Mouse (Mus musculus) hindbrain, embryonic 14.5 days (tissue): ENCODE measurements around the gene Depdc1b. TPM values are rescaled to one million over a fixed set of nuclear protein-coding genes. Genes with fewer than 3 reads are reported as not detected.

Source experiments
- ATAC-seq: fragments of 200-750 bp; cut with Nextera tagmentation; 2 replicates; pipeline ENCODE4 v1.8.0; 2017; ENCODE audit warnings: moderate number of reproducible peaks, mild to moderate bottlenecking, moderate TSS enrichment, moderate library complexity; ENCODE audit not compliant: low FRiP score
- DNase-seq: peaks from one replicate; pipeline ENCODE4 v3.0.0-alpha.2; 2015; ENCODE audit warnings: low spot score
- H3K27ac ChIP-seq: fragments of 300-500 bp; sonication (generic); 2 replicates; pipeline ENCODE4 v1.5.1; 2014; ENCODE audit warnings: mild to moderate bottlenecking, moderate library complexity
- H3K27me3 ChIP-seq: fragments of 300-500 bp; sonication (generic); 2 replicates; pipeline ENCODE4 v1.6.1; 2014; ENCODE audit warnings: mild to moderate bottlenecking, low read length, mixed read lengths; ENCODE audit not compliant: control insufficient read depth, insufficient read depth
- H3K36me3 ChIP-seq: fragments of 300-500 bp; sonication (generic); replicated peaks from 2 replicates; pipeline ENCODE4 v1.6.1; 2014; ENCODE audit not compliant: control insufficient read depth, insufficient read depth
- H3K4me1 ChIP-seq: fragments of 300-500 bp; sonication (generic); replicated peaks from 2 replicates; pipeline ENCODE4 v1.6.1; 2014; ENCODE audit warnings: antibody characterized with exemption, low read length, mixed read lengths; ENCODE audit not compliant: control insufficient read depth, insufficient read depth
- H3K4me2 ChIP-seq: fragments of 300-500 bp; sonication (generic); replicated peaks from 2 replicates; pipeline ENCODE4 v1.6.1; 2014; ENCODE audit warnings: mild to moderate bottlenecking, moderate library complexity
- H3K4me3 ChIP-seq: fragments of 300-500 bp; sonication (generic); replicated peaks from 2 replicates; pipeline ENCODE4 v1.5.1; 2014; ENCODE audit warnings: mild to moderate bottlenecking, low read length
- H3K9ac ChIP-seq: fragments of 300-500 bp; sonication (generic); 2 replicates; pipeline ENCODE4 v1.6.1; 2014
- H3K9me3 ChIP-seq: fragments of 300-500 bp; sonication (generic); 2 replicates; pipeline ENCODE4 v1.6.1; 2016; ENCODE audit warnings: low read length; ENCODE audit not compliant: control insufficient read depth
- WGBS: fragments of 180-500 bp; shearing (Covaris S2); extraction: QIAGEN DNeasy Blood & Tissue Kit; methylation state at CpG from one replicate; pipeline ENCODE4 v1.1.7; 2014; 5-methylcytosine and 5-hydroxymethylcytosine counted together
- polyA plus RNA-seq: library from polyadenylated mRNA; unstranded; fragments of >200 nt; fragmentation: Nextera tagmentation; extraction: Ambion mirVana; gene quantifications from 2 replicates; pipeline ENCODE4 v1.2.1, GENCODE M21; 2014

Gene Depdc1b
- polyA plus RNA-seq, 1 experiment from 2014 or later, result 2.2 TPM

DNA sequence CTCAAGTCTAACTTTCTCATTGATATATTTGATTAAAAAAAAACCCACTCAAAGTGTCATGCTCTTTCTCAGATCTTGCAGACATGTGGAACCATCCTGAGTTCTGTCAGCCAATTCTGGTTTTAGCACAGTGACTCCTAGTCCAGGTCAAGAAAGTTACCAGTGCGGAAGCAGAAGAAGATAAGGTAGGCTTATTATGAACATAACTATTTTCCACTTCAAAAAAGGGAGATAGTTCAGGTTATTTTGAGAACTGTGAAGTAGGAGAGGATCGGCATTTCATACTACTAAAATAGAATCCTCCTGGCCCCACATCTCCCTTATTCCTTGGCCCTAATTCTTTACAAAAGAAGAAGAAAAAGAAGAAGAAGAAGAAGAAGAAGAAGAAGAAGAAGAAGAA is 121.3 kb downstream of the Depdc1b start:
- ATAC-seq (no peak), DNase-seq (no peak)
- no peak overlapping the region for H3K4me3 ChIP-seq
- no peak overlapping the region for H3K4me2 ChIP-seq
- H3K36me3 ChIP-seq, result no peaks in the 10 kb centered on the region
- no peak overlapping the region for H3K9ac ChIP-seq
- H3K4me1 ChIP-seq, result no peaks in the 10 kb centered on the region
- H3K27me3 ChIP-seq, result no peaks in the 10 kb centered on the region
- H3K27ac ChIP-seq, result no peak overlapping the region
- no peaks in the 10 kb centered on the region for H3K9me3 ChIP-seq
- WGBS, result 93% methylated on average over 2 of the region's 2 CpGs

GRCm38 (mm10) chr13:108439012-108439411 is 122.9 kb downstream of the Depdc1b start:
- no peak overlapping the region for H3K4me2 ChIP-seq
- WGBS, result 96% methylated on average over 1 of the region's 1 CpGs
- ATAC-seq, result no peak

DNA sequence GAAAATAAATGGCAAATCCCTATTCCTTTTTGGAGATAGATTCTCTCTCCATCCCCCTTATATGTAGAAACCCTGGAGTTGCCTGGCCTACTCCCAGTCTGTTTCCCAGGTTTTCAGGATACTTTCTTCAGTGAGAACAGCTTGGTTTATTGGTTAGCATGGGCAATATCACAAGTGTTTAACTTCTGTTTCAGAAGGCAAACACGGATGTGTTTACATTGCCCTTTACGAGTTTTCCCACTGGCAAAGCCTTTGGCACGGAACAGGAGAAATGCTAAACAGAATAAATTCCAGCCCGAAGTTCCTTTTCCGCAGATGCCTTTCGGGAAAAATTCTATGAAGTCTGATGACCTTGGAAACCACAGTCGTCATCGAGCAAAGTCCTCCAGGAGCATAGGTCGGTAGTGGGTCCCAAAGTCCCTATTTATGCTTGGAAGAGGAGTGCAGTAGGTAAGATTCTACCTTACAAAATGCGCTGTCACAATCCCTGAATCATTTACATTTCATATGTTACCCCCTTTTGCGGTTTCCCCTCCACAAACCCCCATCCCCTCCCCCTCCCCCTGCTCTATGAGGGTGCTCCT is 132.3 kb downstream of the Depdc1b start:
- Histone ChIP-seq H3K4me1 (no peaks in the 10 kb centered on the region), H3K36me3 (no peaks in the 10 kb centered on the region), H3K27ac (no peak overlapping the region), H3K4me3 (no peak overlapping the region), H3K27me3 (no peaks in the 10 kb centered on the region), H3K9ac (no peak overlapping the region), H3K9me3 (no peaks in the 10 kb centered on the region), H3K4me2 (no peak overlapping the region)
- DNase-seq (no peak), ATAC-seq (no peak)
- 89% methylated on average over 11 of the region's 11 CpGs for WGBS

More at GRCm38 (mm10) chr13:108439012-108439411, 122.9 kb downstream of the Depdc1b start:
- Histone ChIP-seq H3K36me3 (no peaks in the 10 kb centered on the region), H3K27me3 (no peaks in the 10 kb centered on the region), H3K4me3 (no peak overlapping the region), H3K9ac (no peak overlapping the region), H3K9me3 (no peaks in the 10 kb centered on the region), H3K4me1 (no peaks in the 10 kb centered on the region), H3K27ac (no peak overlapping the region)
- DNase-seq, result no peak

DNA sequence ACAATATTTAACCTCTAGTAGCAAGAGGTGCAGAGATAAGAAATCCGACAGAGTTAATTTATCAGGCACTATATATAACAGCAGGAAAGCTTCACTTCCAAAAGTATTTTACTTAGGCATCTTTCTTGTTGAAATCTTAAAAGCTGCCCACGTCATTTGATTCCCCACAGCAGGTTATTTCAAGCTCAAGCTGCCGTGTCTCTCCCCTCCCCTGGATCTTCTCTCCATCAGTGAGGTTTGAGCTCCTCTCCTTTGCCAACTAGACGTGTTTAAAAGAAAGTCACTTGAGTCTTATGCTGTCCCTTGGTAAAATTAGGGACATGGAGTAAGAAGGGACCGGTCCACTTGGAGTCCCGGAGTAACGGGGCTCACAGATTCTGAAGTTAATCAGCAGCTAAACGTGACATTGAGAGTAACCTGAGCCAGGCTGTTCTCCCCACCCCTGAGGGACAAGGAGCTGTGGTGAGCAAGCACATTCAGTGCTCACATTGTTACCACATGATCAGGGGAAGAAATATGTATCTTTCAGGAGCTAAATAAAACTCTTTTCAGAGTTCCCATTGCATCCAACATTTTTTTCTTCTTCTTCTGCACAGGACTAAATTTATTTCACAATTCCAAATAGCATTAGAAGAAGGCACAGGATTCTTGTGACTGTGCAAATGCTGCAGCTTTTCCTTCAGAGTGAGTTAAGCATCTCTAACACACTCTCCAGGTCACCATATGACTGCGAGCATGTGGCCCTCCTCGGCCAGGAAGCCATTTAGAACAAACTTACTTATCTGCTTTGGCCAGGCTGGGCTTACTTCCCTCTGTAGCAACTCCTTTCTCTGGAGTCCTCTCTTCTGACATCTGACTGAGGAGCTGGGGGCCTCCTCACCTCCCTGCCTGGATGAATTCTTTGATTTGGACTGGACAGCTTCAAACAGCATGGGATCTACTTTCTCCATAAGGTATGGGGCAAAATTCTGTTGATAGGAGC is 133.3 kb downstream of the Depdc1b start, which contains the start of gene Pde4d:
TSS of gene Pde4d (plus strand) at position 833 of the 982 bp plus-strand sequence.
- 64% methylated on average over 10 of the region's 10 CpGs for WGBS
- ATAC-seq (no peak), DNase-seq (no peak)
- Histone ChIP-seq H3K27ac (no peak within 1 kb of the TSS), H3K36me3 (no peaks in the 10 kb centered on the region), H3K9me3 (no peaks in the 10 kb centered on the region), H3K4me1 (no peaks in the 10 kb centered on the region), H3K27me3 (no peaks in the 10 kb centered on the region), H3K4me3 (no peak within 1 kb of the TSS), H3K4me2 (no peak within 1 kb of the TSS), H3K9ac (no peak within 1 kb of the TSS)

DNA sequence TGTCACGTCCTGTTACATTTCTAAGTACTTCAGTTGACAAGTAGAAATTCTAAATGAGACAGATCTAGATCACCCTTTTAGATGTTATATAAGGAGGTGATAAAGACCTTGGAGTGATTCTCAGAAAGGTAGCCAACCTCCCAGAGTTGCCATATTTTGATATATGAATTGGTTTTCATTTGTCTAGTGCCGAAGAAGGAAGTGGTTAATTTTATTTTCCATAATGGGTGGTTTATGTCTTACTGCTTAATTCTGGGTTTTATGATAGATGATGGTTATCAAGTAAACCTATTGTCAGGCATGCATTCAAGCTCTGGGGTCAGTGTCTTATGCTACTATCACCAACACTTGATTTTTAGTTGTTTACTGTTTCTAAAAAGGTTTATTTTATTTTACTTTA is 135.0 kb downstream of the Depdc1b start:
- Histone ChIP-seq H3K27me3 (no peaks in the 10 kb centered on the region), H3K4me1 (no peaks in the 10 kb centered on the region), H3K4me3 (no peak overlapping the region), H3K9me3 (no peaks in the 10 kb centered on the region), H3K36me3 (no peaks in the 10 kb centered on the region), H3K4me2 (no peak overlapping the region), H3K27ac (no peak overlapping the region), H3K9ac (no peak overlapping the region)
- ATAC-seq (no peak), DNase-seq (no peak)
- 82% methylated on average over 2 of the region's 2 CpGs for WGBS

DNA sequence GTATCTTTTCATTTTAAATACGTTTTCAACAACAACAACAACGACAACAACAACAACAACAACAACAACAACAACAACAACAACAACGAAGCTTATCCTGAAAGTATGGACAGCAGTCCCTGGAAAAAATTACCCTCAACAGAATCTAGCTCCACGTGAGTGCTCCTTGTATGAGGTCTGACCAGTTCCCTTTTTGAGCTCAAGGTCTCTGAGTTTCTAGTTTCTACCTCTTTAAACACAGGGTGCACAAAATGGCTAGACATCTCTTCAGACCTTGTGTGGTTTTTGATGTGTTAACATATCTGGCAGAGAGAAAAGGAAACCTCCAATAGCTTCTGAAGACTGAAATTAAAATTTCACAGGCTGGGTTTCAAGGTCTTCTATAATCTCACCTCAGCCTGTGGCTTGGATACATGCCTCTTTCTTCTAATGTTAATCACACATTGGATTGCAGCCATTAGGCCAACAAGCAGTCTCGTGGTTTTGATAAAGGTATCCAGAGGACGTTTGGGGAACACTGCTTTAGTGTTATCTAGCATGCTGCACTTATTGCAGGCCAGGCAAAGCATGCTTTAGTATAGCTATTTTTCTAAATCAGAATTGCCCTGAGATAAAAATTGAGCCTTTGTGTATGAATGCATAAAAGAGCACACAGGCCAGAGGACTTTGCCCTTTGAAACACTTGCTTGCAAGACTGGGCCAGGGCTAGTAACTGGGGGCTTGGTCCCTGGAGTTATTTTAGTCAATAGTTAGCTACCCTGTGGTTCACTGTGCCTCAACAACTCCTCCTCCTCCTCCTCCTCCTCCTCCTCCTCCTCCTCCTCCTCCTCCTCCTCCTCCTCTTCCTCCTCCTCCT is 137.2 kb downstream of the Depdc1b start:
- no peaks in the 10 kb centered on the region for H3K36me3 ChIP-seq
- H3K9me3 ChIP-seq, result no peaks in the 10 kb centered on the region
- DNase-seq (no peak), ATAC-seq (no peak)
- no peaks in the 10 kb centered on the region for H3K27me3 ChIP-seq
- no peak overlapping the region for H3K27ac ChIP-seq
- no peak overlapping the region for H3K4me2 ChIP-seq
- H3K4me1 ChIP-seq, result no peaks in the 10 kb centered on the region
- no peak overlapping the region for H3K9ac ChIP-seq
- WGBS, result 78% methylated on average over 6 of the region's 6 CpGs
- H3K4me3 ChIP-seq, result no peak overlapping the region

Other genes with a start within 250 kb of the Depdc1b start
- 68.5 and 70.5 TPM in 2 replicates for gene Ndufaf2, start 157.7 kb upstream of the Depdc1b start, polyA plus RNA-seq
- gene Ercc8, start 157.6 kb upstream of the Depdc1b start, polyA plus RNA-seq, result 30.8 and 31.5 TPM in 2 replicates
- gene Elovl7, start 101.9 kb upstream of the Depdc1b start, polyA plus RNA-seq, result 2.5 and 3.0 TPM in 2 replicates
- gene Pde4d, start 133.6 kb downstream of the Depdc1b start, polyA plus RNA-seq, result 23.2 and 24.8 TPM in 2 replicates